Mouse (Mus musculus): Measurements from ENCODE around the gene Cd59a. TPM values are rescaled to one million over a fixed set of nuclear protein-coding genes. Genes with fewer than 3 reads are reported as not detected.
"Not testable (repeated sequence)": the region's sequence is repeated elsewhere in the genome, so short reads cannot be mapped to it uniquely, and the experiment has no call there.

Gene Cd59a
- polyA plus RNA-seq, 1 experiment = 42.4 TPM

DNA sequence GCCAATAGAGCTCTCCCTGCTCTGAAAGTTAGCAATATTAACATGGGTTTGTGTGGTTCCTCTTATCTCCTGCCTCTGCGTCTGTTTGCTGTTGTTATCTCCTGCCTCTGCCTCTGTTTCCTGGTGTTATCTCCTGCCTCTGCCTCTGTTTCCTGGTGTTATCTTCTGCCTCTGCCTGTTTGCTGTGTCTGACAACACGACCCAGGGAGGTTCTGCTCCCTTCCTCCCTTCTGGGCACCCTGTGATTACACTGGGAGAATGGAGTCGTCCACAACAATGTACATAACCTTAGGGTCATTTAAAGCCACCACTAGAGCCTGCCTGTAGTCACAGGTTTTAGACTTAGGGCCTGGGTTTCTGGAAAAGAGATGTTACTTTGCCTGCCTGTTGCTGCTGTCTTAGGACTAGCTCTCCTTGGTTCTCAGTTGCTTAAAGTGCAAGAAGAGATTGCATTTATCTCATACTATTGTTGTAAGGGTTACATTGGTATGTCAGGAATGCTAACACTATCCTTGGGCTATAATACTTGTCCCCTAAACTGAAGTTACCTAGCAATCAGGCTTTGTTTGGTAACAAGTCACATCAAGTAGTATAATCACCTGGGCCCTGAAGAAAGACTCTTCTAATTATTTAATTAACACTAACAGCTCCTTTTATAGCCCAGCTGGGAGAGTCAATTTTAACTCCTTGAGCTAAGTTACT lies 3.1 kb downstream of the Cd59a start:
- H3K27ac ChIP-seq (ENCODE audit: insufficient read depth, low read length) = no peak overlapping the region
- WGBS = 54% methylated on average over 3 of the region's 3 CpGs
- no peaks in the 10 kb centered on the region for H3K4me1 ChIP-seq (ENCODE audit: control insufficient read depth, insufficient read depth, low read length)
- TF ChIP-seq POLR2A (IDR thresholded peaks at IDR 0.05; ENCODE audit: borderline replicate concordance, insufficient read depth, low read length) = no peak
- TF ChIP-seq CTCF (IDR thresholded peaks at IDR 0.05; ENCODE audit: borderline replicate concordance, insufficient read depth, low read depth, low read length) = no peak
- no peak overlapping the region for H3K4me3 ChIP-seq (replicated peaks; ENCODE audit: insufficient read depth, low read depth, low read length)
- DNase-seq = no peak
- H3K27me3 ChIP-seq (ENCODE audit: control insufficient read depth, insufficient read depth, low read length) = no peaks in the 10 kb centered on the region

- no peak overlapping the region for H3K4me3 ChIP-seq (replicated peaks; ENCODE audit: insufficient read depth, low read depth, low read length)
- no peaks in the 10 kb centered on the region for H3K27me3 ChIP-seq (ENCODE audit: control insufficient read depth, insufficient read depth, low read length)
- no peak for DNase-seq
- H3K27ac ChIP-seq (ENCODE audit: insufficient read depth, low read length) = no peak overlapping the region
- no peaks in the 10 kb centered on the region for H3K4me1 ChIP-seq (ENCODE audit: control insufficient read depth, insufficient read depth, low read length)
- WGBS = 99% methylated on average over 2 of the region's 2 CpGs
- TF ChIP-seq CTCF (IDR thresholded peaks at IDR 0.05; ENCODE audit: borderline replicate concordance, insufficient read depth, low read depth, low read length) (no peak), POLR2A (IDR thresholded peaks at IDR 0.05; ENCODE audit: borderline replicate concordance, insufficient read depth, low read length) (no peak)
These were observed 3.6 kb downstream of the Cd59a start for GRCm38 (mm10) chr2:104099231-104099585.

DNA sequence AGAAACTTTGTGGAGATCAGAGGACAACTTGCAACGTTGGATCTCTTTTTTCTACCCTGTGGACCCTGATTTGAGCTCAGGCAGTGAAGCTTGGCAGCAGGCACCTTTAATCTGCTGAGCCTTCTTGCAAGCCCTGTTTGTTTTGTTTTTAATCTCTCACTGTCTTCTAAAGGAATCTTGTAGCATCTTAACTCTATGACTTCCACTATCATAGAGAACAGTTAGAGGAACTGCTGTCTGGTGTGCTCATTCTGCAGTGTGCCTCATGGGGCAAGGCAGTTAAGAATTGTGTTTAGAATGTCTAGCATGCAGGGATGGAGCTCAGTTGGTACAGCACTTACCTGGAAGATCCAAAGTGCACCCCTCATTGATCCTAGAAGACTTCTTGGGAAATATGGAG lies 4.3 kb downstream of the Cd59a start:
- H3K27me3 ChIP-seq (ENCODE audit: control insufficient read depth, insufficient read depth, low read length) = no peaks in the 10 kb centered on the region
- 66% methylated on average over 1 of the region's 1 CpGs for WGBS
- H3K27ac ChIP-seq (ENCODE audit: insufficient read depth, low read length) = no peak overlapping the region
- TF ChIP-seq POLR2A (IDR thresholded peaks at IDR 0.05; ENCODE audit: borderline replicate concordance, insufficient read depth, low read length) = no peak
- no peak for TF ChIP-seq CTCF (IDR thresholded peaks at IDR 0.05; ENCODE audit: borderline replicate concordance, insufficient read depth, low read depth, low read length)
- H3K4me3 ChIP-seq (replicated peaks; ENCODE audit: insufficient read depth, low read depth, low read length) = no peak overlapping the region
- no peaks in the 10 kb centered on the region for H3K4me1 ChIP-seq (ENCODE audit: control insufficient read depth, insufficient read depth, low read length)
- no peak for DNase-seq

DNA sequence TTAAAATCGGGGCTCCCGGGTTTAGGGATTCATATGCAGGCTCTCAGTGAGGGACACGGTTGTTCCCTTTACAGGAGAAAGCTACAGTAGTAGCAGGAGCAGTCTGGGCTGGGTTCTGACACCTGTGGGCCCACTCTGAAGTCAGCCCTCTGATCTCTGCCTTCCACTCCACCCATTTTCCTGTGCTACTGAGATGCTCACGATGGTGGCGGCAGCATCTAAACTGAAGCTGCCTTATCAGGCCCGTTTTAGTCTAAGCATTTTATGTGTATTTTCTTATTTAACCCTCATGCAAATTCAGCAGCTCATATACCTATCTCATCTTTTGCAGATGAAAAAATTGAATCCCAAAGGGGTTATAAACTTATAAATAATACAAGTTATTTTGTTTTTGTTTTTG lies 9.2 kb downstream of the Cd59a start:
- no peak overlapping the region for H3K27ac ChIP-seq (ENCODE audit: insufficient read depth, low read length)

DNA sequence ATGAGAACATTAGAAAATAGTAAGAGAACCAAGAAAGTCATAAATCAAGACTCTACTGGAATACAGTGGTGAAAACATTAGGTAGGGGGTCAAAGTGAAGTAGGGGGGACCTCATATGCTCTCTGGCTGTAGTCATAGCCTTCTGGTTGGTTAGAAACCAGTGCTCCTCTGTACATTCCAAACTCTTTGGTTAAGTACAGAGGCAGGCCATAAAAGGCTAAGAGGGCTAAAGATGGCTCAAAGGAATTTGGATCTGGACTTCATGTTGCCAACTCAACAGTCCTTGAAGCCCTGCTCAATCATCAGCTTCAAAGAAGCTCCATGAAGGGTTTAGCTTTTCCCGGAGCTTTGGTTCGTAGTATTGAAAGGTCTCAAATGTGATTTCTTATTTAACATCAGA lies 13.4 kb downstream of the Cd59a start:
- H3K27me3 ChIP-seq (ENCODE audit: control insufficient read depth, insufficient read depth, low read length); DNase-seq; H3K4me3 ChIP-seq (replicated peaks; ENCODE audit: insufficient read depth, low read depth, low read length); H3K27ac ChIP-seq (ENCODE audit: insufficient read depth, low read length); H3K4me1 ChIP-seq (ENCODE audit: control insufficient read depth, insufficient read depth, low read length): not testable (repeated sequence)
- 98% methylated on average over 2 of the region's 2 CpGs for WGBS

More for the DNA sequence above, 9.2 kb downstream of the Cd59a start:
- DNase-seq = no peak
- Histone ChIP-seq H3K27me3 (ENCODE audit: control insufficient read depth, insufficient read depth, low read length) (no peaks in the 10 kb centered on the region), H3K4me1 (ENCODE audit: control insufficient read depth, insufficient read depth, low read length) (no peaks in the 10 kb centered on the region), H3K4me3 (replicated peaks; ENCODE audit: insufficient read depth, low read depth, low read length) (no peak overlapping the region)
- TF ChIP-seq CTCF (IDR thresholded peaks at IDR 0.05; ENCODE audit: borderline replicate concordance, insufficient read depth, low read depth, low read length) (no peak), POLR2A (IDR thresholded peaks at IDR 0.05; ENCODE audit: borderline replicate concordance, insufficient read depth, low read length) (no peak)
- 88% methylated on average over 6 of the region's 6 CpGs for WGBS

DNA sequence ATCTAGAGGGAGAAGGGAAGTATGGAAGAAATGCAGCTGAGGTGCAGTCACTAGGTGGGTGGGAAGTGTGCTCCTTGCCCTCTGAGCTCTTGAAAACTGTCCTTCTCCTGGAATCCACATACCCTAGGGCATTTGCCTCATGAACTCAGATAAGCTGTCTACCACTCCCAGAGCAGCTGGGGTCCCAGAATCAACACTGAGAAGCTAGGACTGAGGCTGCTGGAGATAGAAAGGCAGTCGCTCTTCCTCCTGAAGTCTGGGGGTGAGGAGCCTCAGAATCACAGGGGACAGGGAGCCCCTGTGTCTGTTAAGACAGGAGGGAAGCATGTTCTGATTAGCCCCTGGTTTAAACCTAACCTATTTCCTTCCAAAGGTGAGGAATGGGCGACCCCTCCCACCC lies 13.9 kb downstream of the Cd59a start:
- no peak for DNase-seq
- Histone ChIP-seq H3K4me3 (replicated peaks; ENCODE audit: insufficient read depth, low read depth, low read length) (no peak overlapping the region), H3K27me3 (ENCODE audit: control insufficient read depth, insufficient read depth, low read length) (no peaks in the 10 kb centered on the region), H3K27ac (ENCODE audit: insufficient read depth, low read length) (no peak overlapping the region), H3K4me1 (ENCODE audit: control insufficient read depth, insufficient read depth, low read length) (no peaks in the 10 kb centered on the region)
- WGBS = 82% methylated on average over 2 of the region's 2 CpGs
- no peak for TF ChIP-seq CTCF (IDR thresholded peaks at IDR 0.05; ENCODE audit: borderline replicate concordance, insufficient read depth, low read depth, low read length)

GRCm38 (mm10) chr2:104110031-104110430 lies 14.4 kb downstream of the Cd59a start:
- no peak overlapping the region for H3K4me3 ChIP-seq (replicated peaks; ENCODE audit: insufficient read depth, low read depth, low read length)
- WGBS = 91% methylated on average over 4 of the region's 4 CpGs
- no peaks in the 10 kb centered on the region for H3K27me3 ChIP-seq (ENCODE audit: control insufficient read depth, insufficient read depth, low read length)
- TF ChIP-seq CTCF (IDR thresholded peaks at IDR 0.05; ENCODE audit: borderline replicate concordance, insufficient read depth, low read depth, low read length) (no peak), POLR2A (IDR thresholded peaks at IDR 0.05; ENCODE audit: borderline replicate concordance, insufficient read depth, low read length) (no peak)
- no peak for DNase-seq
- no peak overlapping the region for H3K27ac ChIP-seq (ENCODE audit: insufficient read depth, low read length)
- H3K4me1 ChIP-seq (ENCODE audit: control insufficient read depth, insufficient read depth, low read length) = no peaks in the 10 kb centered on the region

DNA sequence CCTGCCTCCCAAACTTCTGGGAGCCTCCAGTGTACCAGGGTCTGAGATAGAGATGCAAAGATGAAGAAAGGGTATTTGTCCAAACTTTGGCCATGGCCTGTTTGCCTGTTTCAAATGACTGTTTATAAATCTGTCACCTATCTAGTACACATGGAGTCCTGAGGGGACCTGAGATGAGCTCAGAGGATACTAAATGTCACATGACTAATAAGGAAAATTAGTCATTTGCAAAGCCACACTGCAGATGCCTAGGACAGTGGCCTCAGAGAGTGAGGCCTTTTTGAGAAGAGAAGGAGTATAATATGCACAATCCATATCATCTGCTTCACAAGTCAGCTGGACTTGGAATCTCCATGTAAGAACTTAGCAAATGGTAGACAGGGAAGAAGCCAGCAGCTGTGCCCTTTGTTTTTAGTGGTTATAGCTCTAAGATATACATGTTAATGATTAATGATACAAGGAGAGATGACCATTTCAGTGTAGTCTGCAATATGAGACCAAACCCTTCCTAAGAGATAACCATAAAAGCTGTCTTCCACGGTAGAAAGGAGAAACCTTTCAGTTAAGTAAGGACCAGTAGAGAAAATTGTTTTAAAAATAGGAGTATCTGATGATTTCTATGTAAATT lies 15.7 kb downstream of the Cd59a start:
- H3K4me3 ChIP-seq (replicated peaks; ENCODE audit: insufficient read depth, low read depth, low read length); DNase-seq; H3K4me1 ChIP-seq (ENCODE audit: control insufficient read depth, insufficient read depth, low read length); H3K27ac ChIP-seq (ENCODE audit: insufficient read depth, low read length); H3K27me3 ChIP-seq (ENCODE audit: control insufficient read depth, insufficient read depth, low read length): not testable (repeated sequence)
- WGBS = no CpG with 5 or more reads among the region's 1 CpGs

- DNase-seq; H3K4me3 ChIP-seq (replicated peaks; ENCODE audit: insufficient read depth, low read depth, low read length); H3K27me3 ChIP-seq (ENCODE audit: control insufficient read depth, insufficient read depth, low read length); H3K4me1 ChIP-seq (ENCODE audit: control insufficient read depth, insufficient read depth, low read length); H3K27ac ChIP-seq (ENCODE audit: insufficient read depth, low read length): not testable (repeated sequence)
These were observed 18.0 kb downstream of the Cd59a start for GRCm38 (mm10) chr2:104113563-104113962.

Data from cerebellum, adult 2 months (tissue).